Mouse (Mus musculus): ENCODE results near the gene Fkbpl. TPM values are rescaled to one million over a fixed set of nuclear protein-coding genes. Genes with fewer than 3 reads are reported as not detected.

Fkbpl gene
- total and polyA plus RNA-seq, 2 experiments from 2014 or later: 6.1 to 10.4 TPM

DNA sequence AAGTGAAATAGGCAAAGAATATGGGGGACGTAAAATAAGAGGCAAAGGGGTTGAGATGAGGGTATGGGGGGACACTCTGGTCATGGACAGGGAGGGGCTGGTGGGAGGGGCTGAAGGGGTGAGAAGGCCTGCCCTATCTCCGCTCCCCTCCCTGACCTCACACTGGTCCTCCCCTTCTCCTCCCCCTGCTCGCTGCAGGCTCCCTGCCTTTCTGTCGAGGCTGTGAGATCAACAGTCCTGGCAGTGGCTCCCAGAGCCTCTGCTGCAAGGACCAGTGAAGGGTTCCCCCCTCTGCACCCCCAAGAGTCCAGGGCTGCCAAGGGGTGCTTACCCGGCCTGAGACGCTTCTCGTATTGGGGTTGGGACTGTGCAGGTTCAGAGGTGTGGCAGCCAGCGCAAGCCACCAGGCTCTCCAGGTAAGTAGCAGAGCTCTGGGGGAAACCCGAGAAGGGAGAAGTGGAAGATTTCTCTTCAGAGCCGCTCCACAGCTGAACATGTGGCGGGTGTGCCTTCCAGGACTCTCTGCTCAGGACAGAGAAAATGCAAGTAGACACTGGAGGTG lies 15.8 kb downstream of the Fkbpl start:
- DNase-seq (ENCODE audit: low spot score) (no peak), ATAC-seq (no peak)
- Histone ChIP-seq H3K27ac (no peak overlapping the region), H3K4me1 (ENCODE audit: insufficient read depth, low read length) (peaks cover 7% of the 10 kb centered on the region; the same call in 1 of the 2 replicates), H3K9ac (replicated peaks; ENCODE audit: low read length) (no peak overlapping the region), H3K9me3 (ENCODE audit: low read length) (no peaks in the 10 kb centered on the region), H3K4me3 (ENCODE audit: low read length) (no peak overlapping the region), H3K36me3 (ENCODE audit: insufficient read depth, low read length) (no peaks in the 10 kb centered on the region), H3K27me3 (ENCODE audit: insufficient read depth, low read length) (peaks cover 5% of the 10 kb centered on the region; the same call in 1 of the 2 replicates), H3K4me2 (ENCODE audit: low read depth, low read length) (no peak overlapping the region)
- 41% methylated on average over 10 of the region's 11 CpGs for WGBS
- TF ChIP-seq CTCF (IDR thresholded peaks at IDR 0.05; ENCODE audit: low read depth): no peak

DNA sequence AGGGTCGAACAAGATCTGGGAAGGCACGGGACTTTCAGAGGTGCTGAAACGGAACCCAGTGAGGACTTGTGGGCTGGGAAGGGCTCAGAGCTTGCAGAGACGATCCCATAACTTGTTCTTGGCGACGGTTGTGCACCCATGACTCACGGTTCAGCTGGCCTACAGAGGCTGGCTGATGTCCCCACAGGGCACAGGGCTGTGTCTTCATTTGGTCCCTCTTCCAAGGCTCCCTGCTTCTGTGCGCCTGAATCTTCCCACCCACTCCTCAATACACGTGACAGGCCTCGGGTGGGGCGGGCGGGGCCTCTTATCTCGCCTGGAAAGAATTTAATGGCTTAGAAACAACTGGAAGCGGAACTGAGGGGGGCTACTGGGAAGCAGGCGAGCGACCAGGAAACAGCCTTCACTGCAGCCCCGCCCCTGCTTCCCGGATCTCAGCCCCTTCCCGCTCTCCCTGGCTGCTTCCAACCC lies 16.6 kb downstream of the Fkbpl start:
- Histone ChIP-seq H3K27ac (peak overlapping the region; percentile 15; the same call in 1 of the 2 replicates), H3K4me3 (ENCODE audit: low read length) (peak overlapping the region; percentile 4; the same call in 1 of the 2 replicates), H3K9me3 (ENCODE audit: low read length) (no peaks in the 10 kb centered on the region), H3K27me3 (ENCODE audit: insufficient read depth, low read length) (peaks cover 5% of the 10 kb centered on the region; the same call in 1 of the 2 replicates), H3K36me3 (ENCODE audit: insufficient read depth, low read length) (no peaks in the 10 kb centered on the region), H3K9ac (replicated peaks; ENCODE audit: low read length) (no peak overlapping the region), H3K4me2 (ENCODE audit: low read depth, low read length) (peak overlapping the region; percentile 34), H3K4me1 (ENCODE audit: insufficient read depth, low read length) (peaks cover 4% of the 10 kb centered on the region; the same call in 1 of the 2 replicates)
- 12% methylated on average over 19 of the region's 19 CpGs for WGBS
- ATAC-seq: no peak
- TF ChIP-seq CTCF (IDR thresholded peaks at IDR 0.05; ENCODE audit: low read depth): no peak
- no peak for DNase-seq (ENCODE audit: low spot score)

DNA sequence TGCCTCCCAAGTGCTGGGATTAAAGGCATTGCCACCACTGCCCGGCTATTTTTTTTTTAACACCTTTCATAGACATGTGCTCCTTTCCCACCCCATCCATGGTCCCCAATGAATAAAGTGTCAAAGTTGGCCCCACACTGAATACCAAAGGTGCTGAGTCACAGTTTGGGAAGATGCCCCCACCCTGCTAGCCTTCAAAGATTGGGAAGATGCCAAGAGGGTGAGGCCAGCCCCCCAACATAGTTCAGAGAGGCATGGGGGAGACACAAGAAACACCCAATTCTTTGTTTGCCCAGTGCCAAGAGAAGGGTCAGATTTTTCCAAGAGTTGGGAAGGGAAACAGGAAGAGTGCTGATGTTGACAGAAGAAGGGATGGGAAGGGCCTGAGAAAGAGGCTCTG lies 17.9 kb downstream of the Fkbpl start:
- H3K36me3 ChIP-seq (ENCODE audit: insufficient read depth, low read length): no peaks in the 10 kb centered on the region
- H3K4me3 ChIP-seq (ENCODE audit: low read length): no peak overlapping the region
- H3K27me3 ChIP-seq (ENCODE audit: insufficient read depth, low read length): peaks cover 5% of the 10 kb centered on the region; the same call in 1 of the 2 replicates
- no peak for DNase-seq (ENCODE audit: low spot score)
- H3K27ac ChIP-seq: no peak overlapping the region
- no peak for ATAC-seq
- 76% methylated on average over 1 of the region's 1 CpGs for WGBS
- H3K4me1 ChIP-seq (ENCODE audit: insufficient read depth, low read length): no peaks in the 10 kb centered on the region; the same call in 1 of the 2 replicates
- H3K9me3 ChIP-seq (ENCODE audit: low read length): no peaks in the 10 kb centered on the region
- H3K4me2 ChIP-seq (ENCODE audit: low read depth, low read length): no peak overlapping the region
- no peak for TF ChIP-seq CTCF (IDR thresholded peaks at IDR 0.05; ENCODE audit: low read depth)
- H3K9ac ChIP-seq (replicated peaks; ENCODE audit: low read length): no peak overlapping the region

DNA sequence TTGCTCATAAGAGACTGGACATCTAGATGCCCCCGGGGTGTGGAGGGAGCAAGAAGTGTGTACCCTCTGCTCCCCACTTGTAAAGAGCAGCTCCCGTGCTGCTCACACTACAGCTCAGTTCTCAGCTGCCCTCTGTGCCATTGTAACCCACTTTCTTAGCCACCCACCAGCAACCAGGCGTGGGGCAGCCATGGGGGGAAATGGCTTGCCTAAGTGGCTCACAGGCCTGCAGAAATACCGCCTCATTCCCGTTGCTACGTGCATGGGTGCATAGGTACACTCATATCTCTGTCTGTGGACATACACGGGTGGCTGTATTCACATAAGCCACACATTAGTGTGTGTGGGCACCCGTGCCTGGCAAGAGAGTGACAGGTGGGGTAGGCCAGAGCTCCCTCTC lies 18.4 kb downstream of the Fkbpl start:
- ATAC-seq (no peak), DNase-seq (ENCODE audit: low spot score) (no peak)
- no peak overlapping the region for H3K4me3 ChIP-seq (ENCODE audit: low read length)
- no peaks in the 10 kb centered on the region for H3K9me3 ChIP-seq (ENCODE audit: low read length)
- H3K27ac ChIP-seq: no peak overlapping the region
- WGBS: 82% methylated on average over 8 of the region's 8 CpGs
- H3K9ac ChIP-seq (replicated peaks; ENCODE audit: low read length): no peak overlapping the region
- no peak for TF ChIP-seq CTCF (IDR thresholded peaks at IDR 0.05; ENCODE audit: low read depth)
- no peak overlapping the region for H3K4me2 ChIP-seq (ENCODE audit: low read depth, low read length)
- peaks cover 5% of the 10 kb centered on the region; the same call in 1 of the 2 replicates for H3K27me3 ChIP-seq (ENCODE audit: insufficient read depth, low read length)
- H3K4me1 ChIP-seq (ENCODE audit: insufficient read depth, low read length): no peaks in the 10 kb centered on the region; the same call in 1 of the 2 replicates
- no peaks in the 10 kb centered on the region for H3K36me3 ChIP-seq (ENCODE audit: insufficient read depth, low read length)

DNA sequence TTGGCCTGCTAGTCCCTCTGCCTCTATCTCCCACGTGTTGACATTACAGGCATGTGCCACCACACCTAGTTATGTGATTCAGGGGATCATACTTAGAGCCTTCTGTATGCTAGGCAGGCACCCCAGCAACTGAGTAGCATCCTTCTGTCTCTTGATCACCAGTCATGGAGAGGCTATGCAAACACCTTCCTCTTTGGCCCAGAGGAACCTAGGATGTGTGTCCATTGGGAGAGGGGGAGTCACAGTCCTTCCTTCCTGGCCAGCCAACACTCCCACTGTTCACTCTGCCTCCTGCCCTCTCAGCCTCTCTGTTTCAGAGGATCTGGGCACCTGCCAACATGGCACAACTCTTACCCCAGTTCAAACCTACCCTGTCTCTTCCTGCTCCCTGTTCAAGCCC lies 19.0 kb downstream of the Fkbpl start:
- ATAC-seq (no peak), DNase-seq (ENCODE audit: low spot score) (no peak)
- Histone ChIP-seq H3K4me2 (ENCODE audit: low read depth, low read length) (no peak overlapping the region), H3K4me3 (ENCODE audit: low read length) (no peak overlapping the region), H3K27ac (no peak overlapping the region), H3K27me3 (ENCODE audit: insufficient read depth, low read length) (peaks cover 5% of the 10 kb centered on the region; the same call in 1 of the 2 replicates), H3K9ac (replicated peaks; ENCODE audit: low read length) (no peak overlapping the region), H3K9me3 (ENCODE audit: low read length) (no peaks in the 10 kb centered on the region), H3K36me3 (ENCODE audit: insufficient read depth, low read length) (no peaks in the 10 kb centered on the region), H3K4me1 (ENCODE audit: insufficient read depth, low read length) (no peaks in the 10 kb centered on the region; the same call in 1 of the 2 replicates)
- 32% methylated on average over 1 of the region's 1 CpGs for WGBS
- TF ChIP-seq CTCF (IDR thresholded peaks at IDR 0.05; ENCODE audit: low read depth): no peak

DNA sequence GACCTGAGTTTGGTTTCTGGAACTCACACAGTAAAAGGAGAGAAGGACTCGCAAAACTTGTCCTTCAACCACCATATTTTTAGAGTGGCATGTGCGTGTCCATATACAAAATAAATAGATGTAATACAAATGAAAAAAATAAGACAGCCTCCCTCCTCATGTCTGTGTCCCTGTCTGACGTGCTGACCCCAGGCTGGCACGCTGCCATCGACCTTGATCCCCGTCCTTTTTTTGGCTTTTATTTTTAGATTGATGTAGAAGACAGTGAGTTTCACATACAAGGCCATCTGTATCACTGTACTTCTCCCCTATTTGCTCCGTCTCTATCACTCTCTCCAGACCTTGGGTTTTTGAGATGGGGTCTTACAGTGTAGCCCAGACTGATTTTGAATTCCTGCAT lies 19.9 kb downstream of the Fkbpl start:
- Histone ChIP-seq H3K27ac (no peak overlapping the region), H3K9me3 (ENCODE audit: low read length) (no peaks in the 10 kb centered on the region), H3K9ac (replicated peaks; ENCODE audit: low read length) (no peak overlapping the region), H3K4me3 (ENCODE audit: low read length) (no peak overlapping the region), H3K36me3 (ENCODE audit: insufficient read depth, low read length) (no peaks in the 10 kb centered on the region), H3K4me1 (ENCODE audit: insufficient read depth, low read length) (no peaks in the 10 kb centered on the region; the same call in 1 of the 2 replicates), H3K27me3 (ENCODE audit: insufficient read depth, low read length) (peaks cover 9% of the 10 kb centered on the region; the same call in 1 of the 2 replicates), H3K4me2 (ENCODE audit: low read depth, low read length) (no peak overlapping the region)
- DNase-seq (ENCODE audit: low spot score) (no peak), ATAC-seq (no peak)
- WGBS: 75% methylated on average over 7 of the region's 7 CpGs
- no peak for TF ChIP-seq CTCF (IDR thresholded peaks at IDR 0.05; ENCODE audit: low read depth)

DNA sequence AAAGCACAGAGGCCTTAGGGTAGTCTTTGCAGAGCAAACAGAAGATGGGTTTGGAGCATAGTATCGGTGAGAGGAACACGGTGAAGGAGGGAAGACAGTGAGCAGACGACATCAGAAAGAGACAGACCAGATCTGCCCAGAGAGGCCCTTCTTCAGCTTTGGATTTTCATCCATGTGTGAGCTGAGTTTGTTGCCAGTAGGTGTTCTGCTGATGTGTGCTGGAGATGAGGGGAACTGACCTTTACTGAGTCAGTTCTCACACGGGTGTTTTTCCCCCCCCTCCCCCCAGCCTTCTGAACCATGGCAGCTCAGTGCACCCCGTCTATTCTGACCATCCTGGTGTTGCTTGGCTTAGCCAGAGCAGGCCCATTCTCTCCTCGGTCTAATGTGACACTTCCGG lies 25.7 kb downstream of the Fkbpl start, which contains the start of gene Tnxb:
Tnxb (plus strand) TSS at position 301 of the 400 bp plus-strand sequence.
- 65% methylated on average over 7 of the region's 7 CpGs for WGBS
- no peak for TF ChIP-seq CTCF (IDR thresholded peaks at IDR 0.05; ENCODE audit: low read depth)
- Histone ChIP-seq H3K4me1 (ENCODE audit: insufficient read depth, low read length) (peaks cover 8% of the 10 kb centered on the region; the same call in 1 of the 2 replicates), H3K36me3 (ENCODE audit: insufficient read depth, low read length) (no peaks in the 10 kb centered on the region), H3K4me3 (ENCODE audit: low read length) (peak within 1 kb of the TSS; percentile 33), H3K27me3 (ENCODE audit: insufficient read depth, low read length) (peaks cover 31% of the 10 kb centered on the region), H3K27ac (no peak within 1 kb of the TSS), H3K4me2 (ENCODE audit: low read depth, low read length) (peak within 1 kb of the TSS; percentile 52), H3K9me3 (ENCODE audit: low read length) (no peaks in the 10 kb centered on the region), H3K9ac (replicated peaks; ENCODE audit: low read length) (peak within 1 kb of the TSS; percentile 37; the same call in 1 of the 2 replicates)
- ATAC-seq: no peak
- no peak for DNase-seq (ENCODE audit: low spot score)

Measured in hindbrain, postnatal 0 days (tissue).